Mouse (Mus musculus) kidney, adult 8-10 months (tissue): ENCODE results near the gene Dbr1.
"Not testable (repeated sequence)": the region's sequence is repeated elsewhere in the genome, so short reads cannot be mapped to it uniquely, and the experiment has no call there.

Source experiments
- DNase-seq, 2 experiments: peaks; one replicate each; pipeline ENCODE4 v3.0.0; 2022

The Dbr1 gene

GRCm38 (mm10) chr9:99575677-99576480, at the start of gene Dbr1:
Gene Dbr1 (plus strand): TSS chr9:99575799.
- peak; percentile 91 to 94 for DNase-seq

GRCm38 (mm10) chr9:99531865-99532264, 43.7 kb upstream of the Dbr1 start:
- DNase-seq, result no peak

DNA sequence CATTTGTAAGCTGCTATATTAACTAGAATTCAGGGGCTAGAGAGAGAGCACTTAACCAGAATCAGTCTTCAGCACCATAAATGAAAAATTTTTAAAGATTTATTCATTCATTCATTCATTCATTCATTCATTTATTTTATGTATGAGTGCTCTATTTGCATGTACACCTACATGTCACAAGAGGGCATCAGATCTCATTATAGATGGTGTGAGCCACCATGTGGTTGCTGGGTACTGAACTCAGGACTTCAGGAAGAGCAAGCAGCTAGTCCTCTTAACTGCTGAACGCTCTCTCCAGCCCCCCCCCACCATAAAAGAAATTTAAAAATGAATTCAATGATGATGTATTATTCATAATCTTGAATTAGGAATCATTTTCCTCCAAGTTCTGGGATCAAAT, 29.3 kb upstream of the Dbr1 start:
- no peak for DNase-seq

GRCm38 (mm10) chr9:99552068-99552467, 23.5 kb upstream of the Dbr1 start:
- DNase-seq, result no peak

GRCm38 (mm10) chr9:99553049-99553448, 22.6 kb upstream of the Dbr1 start:
- DNase-seq, result no peak

- no peak for DNase-seq
These were observed 21.5 kb upstream of the Dbr1 start for GRCm38 (mm10) chr9:99554052-99554451.

GRCm38 (mm10) chr9:99555253-99555652, 20.3 kb upstream of the Dbr1 start:
- DNase-seq, result no peak

DNA sequence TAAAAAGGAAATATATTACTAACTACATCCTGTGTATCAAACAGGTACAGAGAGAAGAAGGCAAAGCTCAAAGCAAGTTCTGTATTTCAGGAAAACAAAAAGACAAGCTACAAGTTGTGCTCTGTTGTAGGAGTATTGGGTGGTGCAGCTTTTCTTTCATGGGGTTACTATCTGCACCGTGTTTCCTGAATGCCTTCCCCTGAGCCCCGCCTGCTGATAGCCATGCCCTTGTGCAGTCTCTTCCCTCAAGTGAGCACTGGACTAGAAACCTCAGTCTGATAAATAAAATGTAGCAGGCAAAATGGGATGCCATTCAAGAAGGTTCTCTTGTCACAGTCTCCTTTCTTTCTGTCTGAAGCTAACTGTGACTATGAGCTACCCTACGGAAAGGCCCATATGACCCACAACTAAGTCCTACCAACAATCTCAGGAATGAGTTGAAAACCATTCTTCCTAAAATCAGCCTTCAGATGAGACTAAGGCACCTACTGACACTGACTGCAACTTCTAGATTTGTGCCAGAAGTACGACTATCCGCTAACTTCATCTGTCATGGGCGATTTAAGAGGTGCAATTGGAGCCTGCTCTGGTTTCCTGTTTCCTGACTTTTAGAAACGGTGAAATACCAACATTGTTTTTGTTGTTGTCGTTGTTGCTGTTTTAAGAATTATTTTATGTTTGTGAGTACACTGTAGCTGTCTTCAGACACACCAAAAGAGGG, 17.9 kb upstream of the Dbr1 start:
- no peak for DNase-seq

- DNase-seq, result no peak
These were observed 16.6 kb upstream of the Dbr1 start for GRCm38 (mm10) chr9:99558824-99559556.

DNA sequence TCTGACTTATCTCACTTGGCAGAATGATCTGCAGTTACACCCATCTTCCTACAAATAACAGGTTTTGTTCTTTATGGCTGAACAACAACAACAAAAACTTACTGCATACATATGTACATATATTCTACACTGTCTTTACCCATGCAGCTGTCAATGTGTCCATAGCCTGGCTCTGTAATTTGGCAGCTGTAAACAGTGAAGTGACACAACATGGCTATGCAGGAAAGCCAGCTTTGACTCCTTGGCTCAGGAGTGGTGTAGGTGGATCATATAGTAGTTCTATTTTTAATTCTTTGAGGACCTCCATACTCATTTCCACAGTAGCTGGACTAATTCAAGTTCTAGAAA, 16.1 kb upstream of the Dbr1 start:
- no peak for DNase-seq

DNA sequence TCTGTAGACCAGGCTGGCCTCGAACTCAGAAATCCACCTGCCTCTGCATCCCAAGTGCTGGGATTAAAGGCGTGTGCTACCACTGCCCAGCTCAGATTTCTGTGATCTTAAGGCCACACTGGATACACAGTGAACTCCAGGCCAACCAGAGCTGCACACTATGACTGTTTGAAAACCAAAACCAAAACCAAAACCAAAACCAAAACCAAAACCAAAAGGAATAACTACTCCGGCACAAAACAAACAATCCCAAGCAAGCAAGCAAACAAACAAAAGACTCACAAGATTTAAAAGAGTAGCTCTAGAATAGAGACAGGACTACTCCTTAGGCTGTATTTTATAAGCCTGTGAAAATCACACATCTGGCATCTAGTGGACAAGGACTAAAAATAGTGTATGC, 15.2 kb upstream of the Dbr1 start:
- no peak for DNase-seq

DNA sequence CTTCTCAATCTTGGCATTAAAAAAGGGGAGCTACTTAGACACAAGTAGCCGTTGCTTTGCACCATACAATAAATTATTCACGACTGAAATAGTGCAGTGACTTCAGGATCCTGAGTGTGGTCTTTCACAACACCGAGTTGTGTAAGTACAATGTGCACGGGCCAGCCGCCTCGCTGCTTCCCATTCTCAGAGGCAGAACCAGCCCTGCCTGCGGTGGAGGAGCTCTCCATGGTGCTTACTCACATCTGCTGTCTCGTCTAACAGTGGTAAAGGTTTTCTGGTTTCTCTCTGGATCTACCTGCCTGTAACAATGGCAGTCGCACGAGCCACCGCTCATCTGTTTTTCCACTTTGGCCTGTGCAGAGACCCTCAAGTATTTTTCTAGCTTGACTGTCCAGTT, 11.9 kb upstream of the Dbr1 start:
- DNase-seq, result peak; percentile 53 to 74

DNA sequence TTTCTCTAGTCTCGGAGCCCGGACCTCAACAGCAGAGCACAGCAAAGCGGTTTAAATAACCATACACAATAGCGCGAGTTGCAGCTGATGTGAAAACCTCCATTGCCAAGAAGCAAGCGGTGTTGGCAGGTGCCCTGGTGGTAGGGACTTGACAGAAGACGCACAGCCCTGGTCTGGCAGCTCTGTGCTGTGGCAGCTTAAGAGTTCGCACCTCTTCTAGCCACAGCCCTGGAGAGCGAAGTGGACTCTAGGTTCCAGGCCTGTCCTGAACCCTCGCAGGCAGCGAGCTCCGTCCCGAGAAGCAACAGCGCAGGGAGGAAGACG, 7.6 kb upstream of the Dbr1 start:
- no peak for DNase-seq

- peak; percentile 93 for DNase-seq
These were observed 7.1 kb upstream of the Dbr1 start, which contains the start of gene Armc8 for GRCm38 (mm10) chr9:99568347-99569070. Gene Armc8 (minus strand): TSS chr9:99568899.

DNA sequence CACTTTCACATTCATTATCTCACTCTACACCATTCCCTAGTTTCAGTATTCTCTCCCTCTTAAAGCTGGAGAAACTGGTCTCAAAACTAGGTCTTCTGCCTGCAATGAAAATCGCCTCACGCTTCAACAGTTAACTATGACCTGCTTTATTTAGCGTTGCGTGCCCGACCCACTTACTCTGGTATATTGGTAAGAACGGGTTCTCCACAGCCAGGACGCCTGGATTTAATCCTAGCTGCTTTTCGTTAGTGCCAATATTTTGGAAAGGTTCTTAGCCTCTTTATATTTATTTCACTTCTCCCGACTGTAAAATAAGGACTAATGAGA, 6.6 kb upstream of the Dbr1 start:
- no peak for DNase-seq

GRCm38 (mm10) chr9:99580655-99581054, 5.1 kb downstream of the Dbr1 start:
- DNase-seq, result peak; percentile 24 to 42

GRCm38 (mm10) chr9:99587505-99588202, 12.1 kb downstream of the Dbr1 start:
- peak; percentile 38 to 58 for DNase-seq

DNA sequence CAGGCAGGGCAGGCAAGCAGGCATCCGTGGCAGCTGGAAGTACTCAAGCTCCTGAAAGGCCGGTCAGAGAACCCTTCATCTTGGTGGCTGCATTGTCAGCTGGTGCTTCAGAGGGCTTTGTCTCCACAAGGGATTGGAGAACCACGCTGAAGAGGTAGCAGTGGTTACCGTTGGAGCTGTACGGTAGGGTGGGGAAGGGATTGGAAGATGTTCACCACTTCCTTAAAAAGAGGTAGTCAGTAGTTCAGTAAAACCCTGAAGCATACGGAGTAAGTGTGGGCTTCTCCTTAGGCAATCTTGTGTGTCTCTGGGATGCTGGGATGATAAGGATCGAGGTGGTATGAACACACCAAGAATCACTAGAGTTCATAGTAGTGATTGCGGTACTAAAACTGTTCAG, 15.5 kb downstream of the Dbr1 start:
- DNase-seq, result no peak

- not testable (repeated sequence) for DNase-seq
These were observed 23.5 kb downstream of the Dbr1 start for GRCm38 (mm10) chr9:99599127-99599526.

DNA sequence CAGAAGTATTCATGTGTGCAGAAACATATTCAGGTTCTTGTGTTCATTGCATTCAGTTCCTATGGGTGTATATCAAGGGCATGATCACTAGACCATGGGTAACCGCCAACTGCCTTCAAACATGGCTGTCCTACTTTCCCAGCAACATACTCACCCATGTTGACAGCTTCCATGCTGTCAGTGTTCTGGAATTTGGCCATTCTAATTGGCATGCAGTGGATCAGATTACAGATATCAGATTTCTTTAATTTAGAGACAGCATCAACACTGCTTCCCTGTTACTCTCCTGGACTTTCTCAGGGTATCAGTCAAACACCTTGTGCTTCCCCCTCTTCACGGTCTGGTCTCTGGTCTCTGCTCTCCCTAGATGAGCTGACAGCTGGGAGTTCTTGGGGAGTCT, 28.0 kb downstream of the Dbr1 start:
- DNase-seq, result no peak

DNA sequence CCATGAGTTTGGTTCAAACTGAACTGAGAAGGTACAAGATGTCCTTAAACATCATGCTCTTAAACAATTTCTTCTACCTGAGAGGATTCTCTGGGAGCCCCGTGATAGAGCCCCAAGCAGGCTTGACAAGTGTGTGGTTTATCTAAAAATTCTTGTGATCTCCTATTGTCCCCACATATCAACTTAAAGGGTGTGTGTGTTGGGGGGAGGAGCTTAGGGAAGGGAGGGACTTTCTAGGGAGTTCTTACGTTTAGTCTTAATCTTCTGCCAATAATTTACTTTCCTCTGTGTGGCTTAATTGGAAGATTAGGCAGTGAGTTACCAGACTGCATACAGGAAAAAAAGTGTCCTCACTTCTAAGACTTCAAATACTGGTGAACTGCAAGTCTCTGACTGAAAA, 36.6 kb downstream of the Dbr1 start, which contains the start of gene A4gnt:
TSS of gene A4gnt (plus strand) at position 301 of the 400 bp plus-strand sequence.
- peak in 1 of 2 experiments; percentile 27 for DNase-seq

- no peak for DNase-seq
These were observed 44.1 kb downstream of the Dbr1 start for GRCm38 (mm10) chr9:99619688-99620087.

GRCm38 (mm10) chr9:99620196-99620595, 44.6 kb downstream of the Dbr1 start:
- DNase-seq, result no peak
